Mouse (Mus musculus) cerebellum, postnatal 10 days (tissue): ENCODE data around the gene Pfn4.
"Not testable (repeated sequence)": the region's sequence is repeated elsewhere in the genome, so short reads cannot be mapped to it uniquely, and the experiment has no call there.

Experiments used
- DNase-seq, 2 experiments: peaks; one replicate each; pipeline ENCODE4 v3.0.0; 2021; ENCODE audit warnings: mixed read lengths in 2 of 2

Gene Pfn4

GRCm38 (mm10) chr12:4788128-4788527 is 19.3 kb downstream of the Pfn4 start:
- not testable (repeated sequence) for DNase-seq

DNA sequence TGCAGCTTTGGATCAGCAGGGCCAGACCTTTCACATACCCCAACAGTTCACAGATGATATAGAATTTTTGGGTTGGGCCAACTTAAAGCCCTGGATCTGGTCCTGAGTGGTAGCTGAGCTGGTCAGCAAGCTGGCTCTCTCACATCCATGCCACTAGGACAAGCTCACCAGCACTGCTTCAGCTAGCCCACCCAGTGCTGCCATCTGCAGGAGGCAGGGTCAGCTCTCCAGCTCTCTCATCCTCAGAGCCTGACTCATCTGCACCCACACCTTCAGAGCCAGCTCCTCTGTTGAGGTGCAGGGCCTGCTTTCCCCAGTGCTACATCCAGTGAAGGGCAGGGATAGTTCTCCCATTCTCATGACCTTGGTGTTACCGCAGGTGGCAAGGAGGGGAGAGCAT is 24.9 kb downstream of the Pfn4 start:
- peak; percentile 61 to 71 for DNase-seq

- DNase-seq, result not testable (repeated sequence)
Measured at GRCm38 (mm10) chr12:4797471-4797870, 28.6 kb downstream of the Pfn4 start.

- no peak for DNase-seq
Measured at GRCm38 (mm10) chr12:4811036-4811435, 42.2 kb downstream of the Pfn4 start.

GRCm38 (mm10) chr12:4811705-4812104 is 42.9 kb downstream of the Pfn4 start:
- DNase-seq, result no peak

GRCm38 (mm10) chr12:4813636-4814035 is 44.8 kb downstream of the Pfn4 start:
- peak; percentile 36 to 42 for DNase-seq

GRCm38 (mm10) chr12:4816680-4817360 is 48.0 kb downstream of the Pfn4 start:
- DNase-seq, result no peak

DNA sequence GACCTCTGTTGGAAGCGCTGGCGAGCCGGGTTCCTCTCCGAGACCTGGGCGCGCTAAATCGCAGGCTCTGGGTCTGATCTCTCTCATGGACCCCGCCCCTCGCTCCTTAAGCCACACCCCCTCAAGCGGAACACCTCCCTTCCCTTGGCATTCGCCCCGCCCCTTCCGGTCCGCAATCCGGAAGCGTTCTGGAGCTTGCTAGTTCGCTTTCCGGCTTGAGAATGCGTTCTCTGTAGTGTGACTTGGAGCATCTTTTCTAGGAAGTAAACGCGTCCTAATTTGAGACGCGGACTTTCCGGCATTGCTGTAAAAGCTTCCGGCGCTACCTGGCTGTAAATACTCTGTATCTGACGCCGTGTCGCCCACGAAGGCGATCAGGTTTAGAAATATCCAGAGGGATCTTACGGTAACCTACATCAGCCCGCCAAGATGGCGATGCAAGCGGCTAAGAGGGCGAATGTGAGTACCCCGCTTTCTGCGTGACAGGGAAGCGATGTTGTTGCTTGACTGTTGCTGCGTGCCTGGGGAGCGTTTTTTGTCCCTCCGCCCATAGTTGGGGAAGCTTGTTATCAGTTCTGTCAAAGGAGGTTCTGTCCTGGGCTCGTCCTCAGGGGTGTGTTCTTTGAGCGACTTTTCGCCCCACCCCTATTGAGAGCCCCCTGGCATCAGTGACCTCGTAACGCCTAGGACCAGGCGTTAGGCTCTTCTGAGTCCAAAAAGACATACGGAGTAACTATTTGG is 48.7 kb downstream of the Pfn4 start, which contains the start of gene Sf3b6:
Sf3b6 (plus strand) TSS at position 184 of the 741 bp plus-strand sequence.
- peak; percentile 100 for DNase-seq

- no peak for DNase-seq
Measured at GRCm38 (mm10) chr12:4827256-4827655, 58.4 kb downstream of the Pfn4 start.
